Mouse (Mus musculus): Measurements from ENCODE around the gene Vegfb. TPM values are rescaled to one million over a fixed set of nuclear protein-coding genes. Genes with fewer than 3 reads are reported as not detected.

Vegfb gene
- polyA plus RNA-seq, 1 experiment from 2014 or later = 28.9 TPM

DNA sequence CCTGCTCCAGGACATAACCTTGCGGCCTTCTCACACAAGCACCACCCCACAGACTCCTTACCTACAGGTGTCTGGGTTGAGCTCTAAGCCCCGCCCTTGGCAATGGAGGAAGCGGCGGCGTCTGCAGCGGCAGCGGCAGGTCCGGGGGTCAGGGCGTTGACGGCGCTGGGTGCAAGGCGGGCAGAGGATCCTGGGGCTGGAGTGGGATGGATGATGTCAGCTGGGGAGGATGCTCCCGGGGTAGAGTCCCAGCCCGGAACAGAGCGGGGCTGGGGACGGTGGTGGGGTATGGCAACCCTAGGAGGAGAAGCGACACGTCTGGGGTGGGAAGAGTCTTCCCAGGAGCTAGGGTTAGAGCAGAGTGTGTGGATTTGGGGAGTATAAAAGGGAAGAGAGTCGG is 2.2 kb downstream of the Vegfb start:
- peaks cover 23% of the 10 kb centered on the region for H3K4me1 ChIP-seq (replicated peaks; ENCODE audit: control insufficient read depth, insufficient read depth, low read length)

GRCm38 (mm10) chr19:6983621-6984020 is 3.8 kb downstream of the Vegfb start:
- WGBS = 94% methylated on average over 5 of the region's 5 CpGs
- H3K9ac ChIP-seq (ENCODE audit: low read length) = no peak overlapping the region
- no peak overlapping the region for H3K4me2 ChIP-seq (ENCODE audit: low read depth, low read length)
- no peak for ATAC-seq (ENCODE audit: low read depth)
- no peaks in the 10 kb centered on the region for H3K9me3 ChIP-seq (ENCODE audit: control insufficient read depth, low read length)
- H3K4me3 ChIP-seq (ENCODE audit: low read length) = no peak overlapping the region
- no peak overlapping the region for H3K27ac ChIP-seq (ENCODE audit: low read length)
- no peaks in the 10 kb centered on the region for H3K27me3 ChIP-seq (ENCODE audit: control insufficient read depth, insufficient read depth, low read depth, low read length)
- peaks cover 28% of the 10 kb centered on the region for H3K4me1 ChIP-seq (replicated peaks; ENCODE audit: control insufficient read depth, insufficient read depth, low read length)
- peaks cover 11% of the 10 kb centered on the region for H3K36me3 ChIP-seq (ENCODE audit: control insufficient read depth, insufficient read depth, low read length)

More for the DNA sequence above, 2.2 kb downstream of the Vegfb start:
- Histone ChIP-seq H3K9me3 (ENCODE audit: control insufficient read depth, low read length) (no peaks in the 10 kb centered on the region), H3K36me3 (ENCODE audit: control insufficient read depth, insufficient read depth, low read length) (peaks cover 11% of the 10 kb centered on the region), H3K27ac (ENCODE audit: low read length) (no peak overlapping the region), H3K27me3 (ENCODE audit: control insufficient read depth, insufficient read depth, low read depth, low read length) (no peaks in the 10 kb centered on the region), H3K9ac (ENCODE audit: low read length) (no peak overlapping the region; the same call in 1 of the 2 replicates), H3K4me3 (ENCODE audit: low read length) (no peak overlapping the region), H3K4me2 (ENCODE audit: low read depth, low read length) (no peak overlapping the region)
- no peak for ATAC-seq (ENCODE audit: low read depth)
- WGBS = 79% methylated on average over 19 of the region's 19 CpGs

- Histone ChIP-seq H3K4me3 (ENCODE audit: low read length) (no peak overlapping the region), H3K4me1 (replicated peaks; ENCODE audit: control insufficient read depth, insufficient read depth, low read length) (peaks cover 33% of the 10 kb centered on the region), H3K36me3 (ENCODE audit: control insufficient read depth, insufficient read depth, low read length) (peaks cover 19% of the 10 kb centered on the region), H3K27me3 (ENCODE audit: control insufficient read depth, insufficient read depth, low read depth, low read length) (no peaks in the 10 kb centered on the region), H3K9ac (ENCODE audit: low read length) (no peak overlapping the region), H3K27ac (ENCODE audit: low read length) (no peak overlapping the region), H3K4me2 (ENCODE audit: low read depth, low read length) (no peak overlapping the region), H3K9me3 (ENCODE audit: control insufficient read depth, low read length) (no peaks in the 10 kb centered on the region)
- 91% methylated on average over 4 of the region's 4 CpGs for WGBS
- no peak for ATAC-seq (ENCODE audit: low read depth)
Measured at GRCm38 (mm10) chr19:6981465-6981864, 6.0 kb downstream of the Vegfb start.

- Histone ChIP-seq H3K27me3 (ENCODE audit: control insufficient read depth, insufficient read depth, low read depth, low read length) (no peaks in the 10 kb centered on the region), H3K9ac (ENCODE audit: low read length) (peak within 1 kb of the TSS; percentile 88), H3K4me3 (ENCODE audit: low read length) (peak within 1 kb of the TSS; percentile 65), H3K4me2 (ENCODE audit: low read depth, low read length) (peak within 1 kb of the TSS; percentile 84), H3K4me1 (replicated peaks; ENCODE audit: control insufficient read depth, insufficient read depth, low read length) (peaks cover 35% of the 10 kb centered on the region), H3K9me3 (ENCODE audit: control insufficient read depth, low read length) (no peaks in the 10 kb centered on the region), H3K36me3 (ENCODE audit: control insufficient read depth, insufficient read depth, low read length) (peaks cover 19% of the 10 kb centered on the region), H3K27ac (ENCODE audit: low read length) (peak within 1 kb of the TSS; percentile 93)
- ATAC-seq (ENCODE audit: low read depth) = peak; percentile 90
- WGBS = under 1% methylated on average over 38 of the region's 38 CpGs
Measured at GRCm38 (mm10) chr19:6980381-6981093, 6.9 kb downstream of the Vegfb start, which contains the start of gene Fkbp2. Gene Fkbp2 (minus strand): TSS chr19:6980501.

DNA sequence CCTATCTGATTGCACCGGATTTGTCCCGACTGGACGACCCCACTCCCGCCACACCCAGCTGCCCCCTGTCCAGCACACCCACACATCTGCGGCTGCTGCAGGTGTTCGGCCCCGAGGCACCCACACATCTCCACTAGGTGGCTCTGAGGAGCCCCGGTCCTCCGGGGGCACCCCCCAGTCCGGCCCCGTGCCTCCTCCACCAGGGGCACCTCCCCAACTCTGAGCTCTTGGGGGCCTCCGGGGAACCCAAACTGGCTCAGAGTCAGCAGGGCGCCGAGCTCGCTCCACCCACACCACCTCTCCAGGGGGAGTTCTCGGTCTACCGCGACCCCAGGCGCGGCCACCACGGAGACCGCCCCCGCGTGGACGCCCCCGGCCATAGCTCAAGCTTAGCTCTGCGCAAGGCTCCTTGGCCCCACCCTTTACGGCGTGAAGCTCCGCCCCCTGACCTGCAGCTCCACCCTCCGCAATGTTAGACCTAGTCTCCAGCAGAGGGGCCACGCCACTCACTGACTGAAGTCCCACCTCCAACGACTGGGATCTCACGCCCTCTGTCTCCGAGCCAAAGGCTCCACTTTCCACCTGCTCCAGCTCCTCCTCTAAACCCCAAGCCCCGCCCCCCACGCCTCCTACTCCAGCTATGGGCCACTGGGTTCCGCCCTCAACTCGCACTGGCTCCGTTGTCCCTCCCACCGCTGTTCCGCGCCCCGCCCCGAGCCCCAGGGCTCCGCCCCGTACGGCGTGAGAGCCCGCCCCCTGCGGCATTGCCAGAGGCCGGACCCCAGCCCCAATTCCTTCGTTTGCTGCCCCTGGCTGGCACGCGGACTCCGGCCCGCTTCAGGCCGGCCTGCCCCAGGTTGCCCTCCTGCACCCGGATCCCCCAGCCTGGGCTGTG is 7.7 kb downstream of the Vegfb start:
- 1% methylated on average over 59 of the region's 59 CpGs for WGBS
- Histone ChIP-seq H3K9me3 (ENCODE audit: control insufficient read depth, low read length) (no peaks in the 10 kb centered on the region), H3K4me1 (replicated peaks; ENCODE audit: control insufficient read depth, insufficient read depth, low read length) (peaks cover 35% of the 10 kb centered on the region), H3K4me2 (ENCODE audit: low read depth, low read length) (peak overlapping the region; percentile 56), H3K27ac (ENCODE audit: low read length) (peak overlapping the region; percentile 93), H3K4me3 (ENCODE audit: low read length) (peak overlapping the region; percentile 65), H3K9ac (ENCODE audit: low read length) (peak overlapping the region; percentile 88), H3K36me3 (ENCODE audit: control insufficient read depth, insufficient read depth, low read length) (peaks cover 13% of the 10 kb centered on the region), H3K27me3 (ENCODE audit: control insufficient read depth, insufficient read depth, low read depth, low read length) (no peaks in the 10 kb centered on the region)
- ATAC-seq (ENCODE audit: low read depth) = peak; percentile 91

- peaks cover 35% of the 10 kb centered on the region for H3K4me1 ChIP-seq (replicated peaks; ENCODE audit: control insufficient read depth, insufficient read depth, low read length)
- H3K4me2 ChIP-seq (ENCODE audit: low read depth, low read length) = peak overlapping the region; percentile 56
- peaks cover 8% of the 10 kb centered on the region for H3K36me3 ChIP-seq (ENCODE audit: control insufficient read depth, insufficient read depth, low read length)
- no peaks in the 10 kb centered on the region for H3K9me3 ChIP-seq (ENCODE audit: control insufficient read depth, low read length)
- no peak overlapping the region for H3K27ac ChIP-seq (ENCODE audit: low read length)
- ATAC-seq (ENCODE audit: low read depth) = no peak
- no peaks in the 10 kb centered on the region for H3K27me3 ChIP-seq (ENCODE audit: control insufficient read depth, insufficient read depth, low read depth, low read length)
- H3K9ac ChIP-seq (ENCODE audit: low read length) = peak overlapping the region; percentile 74
- H3K4me3 ChIP-seq (ENCODE audit: low read length) = peak overlapping the region; percentile 65
- WGBS = 7% methylated on average over 11 of the region's 11 CpGs
Measured at GRCm38 (mm10) chr19:6979001-6979479, 8.4 kb downstream of the Vegfb start.

- peaks cover 7% of the 10 kb centered on the region for H3K36me3 ChIP-seq (ENCODE audit: control insufficient read depth, insufficient read depth, low read length)
- no peak overlapping the region for H3K27ac ChIP-seq (ENCODE audit: low read length)
- H3K9ac ChIP-seq (ENCODE audit: low read length) = peak overlapping the region; percentile 74; the same call in 1 of the 2 replicates
- WGBS = 34% methylated on average over 3 of the region's 3 CpGs
- H3K4me2 ChIP-seq (ENCODE audit: low read depth, low read length) = peak overlapping the region; percentile 56
- peak overlapping the region; percentile 65 for H3K4me3 ChIP-seq (ENCODE audit: low read length)
- peaks cover 39% of the 10 kb centered on the region for H3K4me1 ChIP-seq (replicated peaks; ENCODE audit: control insufficient read depth, insufficient read depth, low read length)
- H3K9me3 ChIP-seq (ENCODE audit: control insufficient read depth, low read length) = no peaks in the 10 kb centered on the region
- ATAC-seq (ENCODE audit: low read depth) = no peak
- H3K27me3 ChIP-seq (ENCODE audit: control insufficient read depth, insufficient read depth, low read depth, low read length) = no peaks in the 10 kb centered on the region
Measured at GRCm38 (mm10) chr19:6978639-6978974, 8.8 kb downstream of the Vegfb start.

DNA sequence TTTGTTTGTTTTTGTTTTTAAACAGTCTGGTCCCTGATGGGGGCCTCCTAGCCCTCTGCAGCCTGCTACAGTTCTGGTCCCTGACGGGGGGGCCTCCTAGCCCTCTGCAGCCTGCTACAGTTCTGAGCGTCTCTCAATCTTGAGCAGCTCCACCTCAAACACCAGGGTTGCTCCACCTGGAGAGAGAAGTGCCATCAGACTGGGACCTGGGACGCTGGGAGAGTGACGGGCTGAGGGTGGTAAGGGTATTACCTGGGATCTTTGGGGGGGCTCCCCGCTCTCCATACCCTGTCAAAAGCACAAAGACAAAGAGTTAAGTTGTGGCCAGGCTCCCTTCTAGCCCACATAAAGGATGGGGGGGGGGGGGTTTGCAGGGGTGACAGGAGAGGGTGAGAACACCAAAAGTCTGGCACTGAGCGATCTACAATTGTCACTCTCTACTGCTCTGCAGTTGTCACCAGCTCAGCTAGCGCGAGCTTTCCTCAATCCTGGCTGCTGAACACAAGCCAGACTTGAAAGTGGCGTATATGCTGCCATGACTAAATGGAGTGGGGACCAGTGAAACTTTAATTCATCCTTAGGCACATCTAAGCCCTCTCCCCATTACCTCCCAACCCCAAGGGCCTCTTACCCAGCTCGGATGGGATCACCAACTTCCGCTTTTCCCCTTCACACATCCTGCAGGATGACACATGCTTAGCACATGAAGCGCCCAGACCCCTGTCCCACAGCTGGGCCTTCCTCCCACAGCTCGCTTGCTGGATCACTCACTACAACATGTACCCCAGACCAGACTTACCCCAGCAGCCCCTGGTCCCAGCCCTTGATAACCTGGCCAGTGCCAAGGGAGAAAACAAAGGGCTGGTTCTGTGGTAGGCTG is 9.5 kb downstream of the Vegfb start:
- Histone ChIP-seq H3K4me3 (ENCODE audit: low read length) (no peak overlapping the region; the same call in 1 of the 2 replicates), H3K27me3 (ENCODE audit: control insufficient read depth, insufficient read depth, low read depth, low read length) (no peaks in the 10 kb centered on the region), H3K27ac (ENCODE audit: low read length) (no peak overlapping the region), H3K36me3 (ENCODE audit: control insufficient read depth, insufficient read depth, low read length) (peaks cover 7% of the 10 kb centered on the region), H3K9me3 (ENCODE audit: control insufficient read depth, low read length) (no peaks in the 10 kb centered on the region), H3K9ac (ENCODE audit: low read length) (peak overlapping the region; percentile 46; the same call in 1 of the 2 replicates), H3K4me1 (replicated peaks; ENCODE audit: control insufficient read depth, insufficient read depth, low read length) (peaks cover 39% of the 10 kb centered on the region), H3K4me2 (ENCODE audit: low read depth, low read length) (peak overlapping the region; percentile 56)
- no peak for ATAC-seq (ENCODE audit: low read depth)
- 72% methylated on average over 13 of the region's 13 CpGs for whole genome bisulfite sequencing

All from lung, embryonic 16.5 days (tissue).